Mouse (Mus musculus) stomach, embryonic 14.5 days (tissue): ENCODE measurements around the gene Mta1. TPM values are rescaled to one million over a fixed set of nuclear protein-coding genes. Genes with fewer than 3 reads are reported as not detected.
A peak's percentile ranks its signal among the peaks of the same experiment; 100 is the strongest.

Experiments
- ATAC-seq: fragments of 200-750 bp; cut with Nextera tagmentation; 2 replicates; pipeline ENCODE4 v1.8.0; 2017; ENCODE audit warnings: low read depth, moderate TSS enrichment; ENCODE audit not compliant: insufficient number of reproducible peaks, insufficient read depth, low FRiP score
- H3K27ac ChIP-seq: fragments of 300-500 bp; sonication (generic); 2 replicates; pipeline ENCODE4 v1.5.1; 2014; ENCODE audit warnings: mild to moderate bottlenecking, low read length, moderate library complexity, mixed read lengths
- H3K27me3 ChIP-seq: fragments of 300-500 bp; sonication (generic); 2 replicates; pipeline ENCODE4 v1.6.1; 2014; ENCODE audit warnings: low read length, control low read depth, mixed read lengths; ENCODE audit not compliant: control insufficient read depth, insufficient read depth
- H3K36me3 ChIP-seq: fragments of 300-500 bp; sonication (generic); 2 replicates; pipeline ENCODE4 v1.6.1; 2014; ENCODE audit warnings: mild to moderate bottlenecking, control low read depth, low read length, moderate library complexity, mixed read lengths; ENCODE audit not compliant: control insufficient read depth, insufficient read depth
- H3K4me1 ChIP-seq: fragments of 300-500 bp; sonication (generic); 2 replicates; pipeline ENCODE4 v1.6.1; 2014; ENCODE audit warnings: low read length, control low read depth, mixed read lengths; ENCODE audit not compliant: control insufficient read depth, insufficient read depth
- H3K4me2 ChIP-seq: fragments of 300-500 bp; sonication (generic); replicated peaks from 2 replicates; pipeline ENCODE4 v1.6.1; 2014; ENCODE audit warnings: low read depth, low read length, control low read depth
- H3K4me3 ChIP-seq: fragments of 300-500 bp; sonication (generic); 2 replicates; pipeline ENCODE4 v1.5.1; 2014; ENCODE audit warnings: low read depth, low read length, control low read depth
- H3K9ac ChIP-seq: fragments of 300-500 bp; sonication (generic); replicated peaks from 2 replicates; pipeline ENCODE4 v1.6.1; 2014; ENCODE audit warnings: low read depth, mild to moderate bottlenecking, control low read depth, low read length, moderate library complexity, mixed read lengths
- H3K9me3 ChIP-seq: fragments of 300-500 bp; sonication (generic); 2 replicates; pipeline ENCODE4 v1.6.1; 2016; ENCODE audit warnings: low read depth, low read length, control low read depth; ENCODE audit not compliant: control insufficient read depth
- WGBS: fragments of 180-500 bp; shearing (Covaris S2); extraction: QIAGEN DNeasy Blood & Tissue Kit; methylation state at CpG from one replicate; pipeline ENCODE4 v1.1.7; 2014; 5-methylcytosine and 5-hydroxymethylcytosine counted together
- polyA plus RNA-seq: library from polyadenylated mRNA; unstranded; fragments of >200 nt; fragmentation: Nextera tagmentation; extraction: Ambion mirVana; gene quantifications from 2 replicates; pipeline ENCODE4 v1.2.1, GENCODE M21; 2014

The Mta1 gene
- polyA plus RNA-seq, 1 experiment from 2014 or later = 21.8 TPM

DNA sequence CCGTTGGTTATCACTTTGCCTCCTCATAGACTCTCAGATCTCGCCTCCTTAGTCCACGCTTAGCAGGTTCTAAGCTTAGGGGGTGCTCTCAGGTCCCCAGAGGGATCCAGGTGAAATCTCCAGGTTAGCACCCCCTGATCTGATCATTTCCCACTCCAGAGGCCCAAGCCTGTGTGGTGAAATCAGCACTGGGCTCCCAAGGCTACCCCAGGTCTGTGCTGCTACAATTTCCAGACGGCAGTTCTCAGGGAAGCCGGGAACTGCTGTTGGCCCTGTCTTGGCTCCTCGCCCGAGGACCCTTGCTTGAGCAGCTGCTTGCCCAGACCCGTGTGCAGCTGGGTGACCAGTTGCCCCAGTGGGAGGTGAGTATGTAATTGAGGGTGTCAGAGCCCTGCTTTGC, 58.9 kb downstream of the Mta1 start:
- H3K27ac ChIP-seq = peak overlapping the region; percentile 39
- peak overlapping the region; percentile 52 for H3K4me2 ChIP-seq
- peaks cover 4% of the 10 kb centered on the region for H3K4me1 ChIP-seq
- WGBS = 38% methylated on average over 8 of the region's 8 CpGs
- H3K36me3 ChIP-seq = no peaks in the 10 kb centered on the region; the same call in 1 of the 2 replicates
- H3K9me3 ChIP-seq = no peaks in the 10 kb centered on the region
- H3K27me3 ChIP-seq = no peaks in the 10 kb centered on the region
- peak overlapping the region; percentile 18; the same call in 1 of the 2 replicates for H3K9ac ChIP-seq
- ATAC-seq = no peak
- peak overlapping the region; percentile 50 for H3K4me3 ChIP-seq

DNA sequence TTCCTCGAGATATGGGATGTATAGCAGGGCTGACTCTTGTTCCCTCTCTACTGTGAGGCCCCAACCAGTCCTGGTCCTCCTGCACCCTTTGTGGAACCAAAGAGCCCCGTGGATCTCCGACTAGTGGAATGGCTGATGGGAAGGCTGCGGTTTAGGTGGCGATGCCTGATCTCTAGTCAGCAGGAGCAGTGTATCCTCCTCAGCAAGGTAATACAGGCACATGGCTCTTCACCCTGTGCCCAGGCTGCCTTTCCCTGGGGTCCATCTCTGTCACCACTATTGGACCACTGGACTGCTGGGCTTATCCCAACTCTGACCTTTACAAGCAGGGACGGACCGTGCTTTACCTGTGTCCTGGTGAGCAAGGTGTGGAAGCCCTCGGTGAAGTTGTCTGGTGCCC, 59.4 kb downstream of the Mta1 start:
- Histone ChIP-seq H3K9ac (no peak overlapping the region), H3K4me3 (peak overlapping the region; percentile 50; the same call in 1 of the 2 replicates), H3K4me2 (peak overlapping the region; percentile 52), H3K27me3 (no peaks in the 10 kb centered on the region), H3K36me3 (no peaks in the 10 kb centered on the region; the same call in 1 of the 2 replicates), H3K4me1 (no peaks in the 10 kb centered on the region; the same call in 1 of the 2 replicates), H3K27ac (no peak overlapping the region), H3K9me3 (no peaks in the 10 kb centered on the region)
- ATAC-seq = no peak
- WGBS = 87% methylated on average over 8 of the region's 8 CpGs

DNA sequence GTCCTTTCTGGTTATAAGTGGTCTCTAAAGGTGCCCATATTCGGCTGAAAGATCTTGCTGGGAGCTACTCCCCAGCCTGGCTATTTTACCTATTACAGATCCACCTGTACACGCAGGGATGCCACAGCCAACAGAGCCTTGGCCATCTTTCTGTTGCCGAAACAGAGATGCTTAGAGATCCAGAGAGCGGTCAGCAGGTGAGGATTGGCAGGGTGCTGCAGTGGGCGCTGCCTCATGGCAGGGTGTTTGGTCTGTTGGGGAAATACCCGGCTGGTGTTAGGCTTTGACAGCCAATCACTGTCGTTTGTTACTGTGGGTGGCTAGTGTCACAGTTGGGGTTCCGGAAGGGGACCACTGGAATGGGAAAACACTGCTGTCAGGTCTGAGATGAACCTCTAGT, 59.9 kb downstream of the Mta1 start:
- H3K4me2 ChIP-seq = no peak overlapping the region
- no peaks in the 10 kb centered on the region for H3K9me3 ChIP-seq
- 92% methylated on average over 8 of the region's 8 CpGs for WGBS
- H3K4me3 ChIP-seq = no peak overlapping the region
- H3K27ac ChIP-seq = no peak overlapping the region
- H3K36me3 ChIP-seq = peaks cover 2% of the 10 kb centered on the region; the same call in 1 of the 2 replicates
- no peaks in the 10 kb centered on the region for H3K4me1 ChIP-seq
- H3K27me3 ChIP-seq = no peaks in the 10 kb centered on the region
- no peak for ATAC-seq
- H3K9ac ChIP-seq = no peak overlapping the region

DNA sequence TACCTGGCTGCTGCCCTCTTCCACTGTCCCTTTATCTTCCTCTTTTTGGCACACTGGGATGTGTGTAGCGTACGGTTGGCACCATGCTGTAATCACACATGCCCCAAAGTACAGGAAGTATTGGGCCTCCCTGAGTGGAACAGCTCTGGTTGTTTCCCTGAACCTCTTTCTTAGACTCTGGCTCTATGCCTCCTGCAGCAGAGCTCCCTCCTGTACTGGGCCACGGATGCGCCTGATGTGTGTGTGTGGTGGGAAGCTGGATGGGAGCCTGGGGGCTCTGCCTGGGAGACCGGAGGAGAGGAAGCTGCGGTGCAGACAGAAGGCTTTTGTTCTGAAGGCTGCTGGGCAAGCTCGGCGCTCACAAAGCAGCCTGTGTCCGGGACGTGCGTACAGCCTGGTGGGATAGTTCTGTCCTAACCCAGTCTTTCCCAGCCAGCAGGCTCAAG, 65.5 kb downstream of the Mta1 start:
- Histone ChIP-seq H3K27me3 (no peaks in the 10 kb centered on the region), H3K4me1 (no peaks in the 10 kb centered on the region), H3K4me2 (no peak overlapping the region), H3K9ac (no peak overlapping the region), H3K36me3 (peaks cover 5% of the 10 kb centered on the region; the same call in 1 of the 2 replicates), H3K4me3 (no peak overlapping the region), H3K27ac (peak overlapping the region; percentile 3; the same call in 1 of the 2 replicates), H3K9me3 (no peaks in the 10 kb centered on the region)
- peak; percentile 53; the same call in 1 of the 2 replicates for ATAC-seq
- WGBS = 85% methylated on average over 11 of the region's 11 CpGs

DNA sequence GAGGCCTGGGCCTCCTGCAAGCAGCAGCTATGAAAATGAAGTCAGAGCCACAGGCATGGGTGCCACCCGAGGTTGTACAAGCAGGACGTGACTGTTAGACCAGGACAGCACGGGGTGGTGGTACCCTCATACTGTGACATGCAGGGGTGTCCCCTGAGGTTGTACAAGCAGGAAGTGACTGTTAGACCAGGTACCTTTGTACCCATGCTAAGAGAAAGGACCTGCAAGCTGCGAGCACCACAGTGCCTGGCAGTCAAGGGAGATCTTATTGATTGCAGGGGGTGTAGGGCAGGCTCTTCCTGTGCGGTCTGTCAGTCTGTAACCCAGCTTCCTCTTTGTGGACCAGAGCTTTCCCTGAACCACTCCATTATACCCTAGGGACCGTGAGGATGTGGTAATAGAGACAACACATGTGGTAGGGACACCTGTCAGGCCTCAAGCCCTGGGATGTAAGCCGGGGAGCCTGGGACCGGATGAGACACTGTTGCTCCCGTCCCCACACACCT, 70.0 kb downstream of the Mta1 start:
- Histone ChIP-seq H3K36me3 (peaks cover 2% of the 10 kb centered on the region; the same call in 1 of the 2 replicates), H3K4me2 (no peak overlapping the region), H3K9ac (no peak overlapping the region), H3K9me3 (no peaks in the 10 kb centered on the region), H3K4me1 (no peaks in the 10 kb centered on the region), H3K27me3 (no peaks in the 10 kb centered on the region), H3K27ac (no peak overlapping the region), H3K4me3 (no peak overlapping the region)
- no peak for ATAC-seq
- 75% methylated on average over 9 of the region's 9 CpGs for WGBS

DNA sequence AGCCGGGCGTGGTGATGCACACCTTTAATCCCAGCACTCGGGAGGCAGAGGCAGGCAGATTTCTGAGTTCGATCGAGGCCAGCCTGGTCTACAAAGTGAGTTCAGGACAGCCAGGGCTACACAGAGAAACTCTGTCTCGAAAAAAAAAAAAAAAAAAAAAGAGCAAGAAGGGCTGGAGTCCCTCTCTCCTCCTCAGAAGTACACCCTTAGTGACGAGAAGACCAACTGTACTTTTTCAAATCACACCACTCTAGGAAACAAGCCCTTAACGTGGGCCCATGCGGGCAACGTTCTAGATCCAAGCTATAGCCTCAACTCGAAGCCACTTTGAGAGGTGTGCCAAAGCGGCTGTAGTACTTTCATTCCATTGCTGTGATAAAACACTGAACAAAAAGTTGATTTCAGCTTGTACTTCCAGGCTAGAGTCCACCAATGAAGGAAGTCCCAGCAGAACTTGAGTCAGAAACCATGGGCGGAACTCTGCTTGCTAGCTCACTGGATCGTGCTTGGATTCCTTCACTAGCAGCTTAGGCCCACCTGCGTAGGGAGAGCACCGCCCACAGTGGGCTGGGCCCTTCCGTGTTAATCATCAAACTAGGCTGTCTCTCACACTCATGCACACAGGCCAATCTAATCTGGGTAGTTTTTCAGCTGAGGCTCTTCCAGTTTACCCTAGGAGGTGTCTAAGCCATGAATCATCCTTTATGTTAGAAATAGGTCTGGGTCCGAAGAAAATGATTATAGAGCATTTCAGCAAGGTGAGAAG, 79.1 kb downstream of the Mta1 start:
- H3K27ac ChIP-seq = no peak overlapping the region
- no peak overlapping the region for H3K9ac ChIP-seq
- H3K9me3 ChIP-seq = no peaks in the 10 kb centered on the region
- no peaks in the 10 kb centered on the region for H3K27me3 ChIP-seq
- no peak overlapping the region for H3K4me2 ChIP-seq
- H3K4me1 ChIP-seq = no peaks in the 10 kb centered on the region
- no peak overlapping the region for H3K4me3 ChIP-seq
- no peaks in the 10 kb centered on the region for H3K36me3 ChIP-seq
- ATAC-seq = no peak
- 85% methylated on average over 18 of the region's 18 CpGs for WGBS

DNA sequence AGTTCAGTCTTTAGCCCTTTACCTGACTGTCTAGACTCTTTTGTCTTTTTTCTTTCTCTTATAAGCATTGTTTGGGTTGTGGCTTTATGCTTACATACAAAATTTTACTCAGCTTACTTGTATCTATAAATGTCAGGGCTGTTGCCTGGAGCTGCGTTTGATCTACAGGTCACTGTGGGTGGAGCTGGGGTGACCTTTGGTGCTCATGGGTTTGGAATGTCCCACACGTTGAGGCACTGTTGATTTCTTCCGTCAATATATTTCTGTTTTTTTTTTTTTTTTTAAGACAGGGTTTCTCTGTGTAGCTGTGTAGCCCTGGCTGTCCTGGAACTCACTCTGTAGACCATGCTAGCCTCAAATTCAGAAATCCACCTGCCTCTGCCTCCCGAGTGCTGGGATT, 82.9 kb downstream of the Mta1 start:
- no peak overlapping the region for H3K4me3 ChIP-seq
- H3K9me3 ChIP-seq = no peaks in the 10 kb centered on the region
- H3K4me1 ChIP-seq = 0 out of 2 replicates have a peak, but pooled peaks cover under 1% of the 10 kb centered on the region
- H3K27me3 ChIP-seq = no peaks in the 10 kb centered on the region
- no peak for ATAC-seq
- WGBS = 39% methylated on average over 4 of the region's 4 CpGs
- H3K36me3 ChIP-seq = no peaks in the 10 kb centered on the region
- no peak overlapping the region for H3K9ac ChIP-seq
- no peak overlapping the region for H3K4me2 ChIP-seq
- H3K27ac ChIP-seq = no peak overlapping the region

DNA sequence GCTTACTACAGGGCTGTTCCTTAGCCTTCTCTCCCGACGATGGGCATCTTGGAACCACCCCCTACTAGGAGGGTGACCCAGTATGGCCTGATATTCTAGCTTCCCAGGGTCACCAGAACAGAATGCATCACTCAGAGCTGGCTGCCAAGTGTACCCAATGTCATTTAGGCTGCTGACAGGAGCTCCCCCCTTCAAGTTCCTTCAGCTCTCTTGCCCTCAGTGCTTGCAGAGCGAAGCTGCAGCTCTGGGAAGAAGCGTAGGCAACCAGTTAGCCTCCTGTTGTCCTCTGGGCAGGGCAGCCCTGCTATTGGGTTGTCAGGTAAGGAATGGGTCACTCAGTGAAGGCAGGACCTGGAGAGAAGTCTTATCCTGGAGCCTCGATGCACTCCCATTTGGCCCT, 86.9 kb downstream of the Mta1 start:
- Histone ChIP-seq H3K4me3 (no peak overlapping the region), H3K9me3 (no peaks in the 10 kb centered on the region), H3K36me3 (no peaks in the 10 kb centered on the region; the same call in 1 of the 2 replicates), H3K27ac (no peak overlapping the region), H3K4me1 (peaks cover 13% of the 10 kb centered on the region; the same call in 1 of the 2 replicates), H3K4me2 (no peak overlapping the region; the same call in 1 of the 2 replicates), H3K27me3 (peaks cover 5% of the 10 kb centered on the region; the same call in 1 of the 2 replicates), H3K9ac (no peak overlapping the region)
- no peak for ATAC-seq
- 59% methylated on average over 5 of the region's 5 CpGs for WGBS
